Mouse (Mus musculus) lung, adult 2 months (tissue): ENCODE data around the gene Kcnc3.

Experiments used
- CTCF ChIP-seq: fragments of 200-500 bp; IDR thresholded peaks from 2 replicates; pipeline ENCODE4 v1.5.1; 2011; ENCODE audit warnings: mild to moderate bottlenecking, low read length, control low read depth; ENCODE audit not compliant: insufficient read depth
- POLR2A ChIP-seq: fragments of 200-500 bp; IDR thresholded peaks from 2 replicates; pipeline ENCODE4 v1.6.1; 2011; ENCODE audit warnings: low read depth, mild to moderate bottlenecking, control low read depth, low read length, borderline replicate concordance; ENCODE audit errors: extremely low read depth

DNA sequence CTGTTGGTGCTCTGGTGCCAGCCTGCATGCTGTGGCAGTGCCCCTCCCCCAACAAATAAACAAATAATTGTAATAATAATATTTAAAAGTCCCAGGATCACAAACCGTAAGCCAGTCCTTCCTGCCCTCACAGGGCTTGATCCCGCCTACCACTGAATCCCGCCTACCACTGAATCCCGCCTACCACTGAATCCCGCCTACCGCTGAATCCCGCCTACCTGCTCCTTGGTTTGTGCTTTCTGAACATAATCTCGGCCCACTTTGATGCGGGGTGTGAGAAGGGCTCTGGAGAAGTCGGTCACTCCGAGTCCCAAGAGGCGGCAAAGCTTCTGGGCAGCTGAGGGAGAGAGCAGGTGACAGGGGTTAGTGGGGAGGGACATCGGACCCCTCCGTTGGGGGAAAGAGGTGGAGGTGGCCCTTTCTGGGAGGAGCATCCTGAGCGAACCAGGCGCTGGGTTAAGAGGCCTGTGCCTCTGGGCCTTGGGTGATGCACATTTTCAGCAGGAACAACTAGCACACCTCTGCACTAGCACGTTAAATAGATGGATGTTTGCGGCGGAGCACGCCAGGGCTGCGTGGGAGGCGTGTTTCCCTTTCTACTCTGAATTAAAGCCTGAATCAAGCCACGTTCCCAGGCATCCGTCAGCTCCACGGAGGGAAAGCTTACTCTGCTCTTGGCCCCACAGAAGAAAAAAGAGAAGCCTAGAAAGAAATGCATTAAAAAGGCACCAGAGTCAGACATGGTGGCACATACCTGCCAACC lies 50.6 kb downstream of the Kcnc3 start:
- TF ChIP-seq CTCF (no peak), POLR2A (no peak)
